Mouse (Mus musculus) brain, embryonic 14.5 days (tissue): ENCODE measurements around the gene Gstt2.

Experiments used
- CTCF ChIP-seq: fragments of 200-500 bp; IDR thresholded peaks from 2 replicates; pipeline ENCODE4 v1.5.1; 2012; ENCODE audit warnings: inconsistent platforms, mild to moderate bottlenecking, moderate library complexity, borderline replicate concordance; ENCODE audit not compliant: insufficient read depth, insufficient read length; ENCODE audit errors: extremely low read depth
- POLR2A ChIP-seq: fragments of 200-500 bp; IDR thresholded peaks from 2 replicates; pipeline ENCODE4 v1.6.1; 2012; ENCODE audit warnings: mild to moderate bottlenecking, inconsistent platforms, borderline replicate concordance; ENCODE audit not compliant: poor library complexity, insufficient read depth, insufficient read length, severe bottlenecking; ENCODE audit errors: extremely low read depth

DNA sequence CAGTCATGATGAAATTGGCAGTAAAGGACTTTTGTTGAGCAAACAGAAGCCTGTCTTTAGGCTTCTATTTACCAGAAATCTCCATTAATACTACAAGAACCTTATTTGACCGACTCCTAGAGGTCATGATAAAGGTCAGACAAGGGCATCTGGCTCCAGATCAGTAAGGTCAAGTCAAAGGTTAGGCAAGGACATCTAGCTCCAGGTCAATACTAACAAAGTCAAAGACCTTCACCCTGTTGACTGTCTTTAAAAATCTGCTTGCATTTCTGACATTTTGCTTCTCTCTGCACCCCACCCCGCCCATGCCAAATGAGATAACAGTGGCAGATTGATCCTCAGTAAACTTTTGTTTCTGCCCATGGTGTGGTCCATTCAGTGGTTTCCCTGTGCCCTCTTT lies 33.0 kb downstream of the Gstt2 start:
- TF ChIP-seq CTCF (no peak), POLR2A (no peak)
